Mouse (Mus musculus): Measurements from ENCODE around the gene Pak2.

Gene Pak2

DNA sequence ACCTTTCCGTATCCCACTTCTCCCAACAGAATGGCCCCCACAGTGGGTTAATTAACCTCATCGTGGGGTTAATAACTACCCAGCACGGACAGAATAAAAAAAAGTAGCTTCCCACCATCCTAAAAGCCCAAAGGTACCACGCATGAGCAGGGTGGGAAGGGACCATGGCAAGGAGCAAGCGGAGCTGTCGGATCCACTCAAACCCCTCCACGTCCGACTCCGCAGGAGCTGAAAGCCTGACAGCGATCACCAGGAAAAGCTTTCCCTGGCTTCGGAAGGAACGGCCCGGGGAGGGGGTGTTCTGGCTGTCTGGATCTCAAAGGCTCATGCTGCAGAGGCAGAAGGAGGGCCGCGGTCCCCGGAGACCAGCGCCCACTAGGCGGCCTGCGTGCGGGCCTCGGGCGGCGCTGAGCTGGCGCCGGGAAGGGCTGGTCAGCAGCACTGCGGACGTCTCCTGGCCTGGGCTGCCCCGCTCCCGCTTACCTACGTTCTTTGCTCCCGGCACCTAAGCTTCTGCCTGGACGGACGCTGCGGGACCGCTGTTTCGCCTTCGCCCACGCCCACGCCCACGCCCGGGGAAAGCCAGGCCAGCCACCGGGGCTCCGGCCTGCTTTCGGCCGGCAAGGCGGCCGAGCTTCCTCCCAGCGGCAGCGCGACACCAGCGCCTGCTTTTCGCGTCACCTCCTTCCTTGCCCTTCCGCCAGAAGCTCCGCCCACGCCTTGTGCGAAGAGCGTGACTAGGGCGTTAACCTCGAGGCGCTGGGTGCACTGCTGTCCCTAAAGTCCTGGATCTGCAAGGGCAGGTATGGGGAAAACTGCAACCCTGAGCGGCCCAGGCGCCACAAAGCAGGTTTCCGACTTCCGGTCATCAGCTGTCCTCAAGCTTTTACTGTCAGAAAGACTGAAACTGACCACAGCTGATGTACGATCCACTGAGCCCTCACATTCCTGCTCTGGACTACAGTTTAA, 76.3 kb downstream of the Pak2 start, which contains the start of gene Senp5:
Gene Senp5 (minus strand): TSS at position 779 of the 969 bp plus-strand sequence.
- peak; percentile 87 to 90 for DNase-seq (ENCODE audit: low spot score in 2 of 2)

DNA sequence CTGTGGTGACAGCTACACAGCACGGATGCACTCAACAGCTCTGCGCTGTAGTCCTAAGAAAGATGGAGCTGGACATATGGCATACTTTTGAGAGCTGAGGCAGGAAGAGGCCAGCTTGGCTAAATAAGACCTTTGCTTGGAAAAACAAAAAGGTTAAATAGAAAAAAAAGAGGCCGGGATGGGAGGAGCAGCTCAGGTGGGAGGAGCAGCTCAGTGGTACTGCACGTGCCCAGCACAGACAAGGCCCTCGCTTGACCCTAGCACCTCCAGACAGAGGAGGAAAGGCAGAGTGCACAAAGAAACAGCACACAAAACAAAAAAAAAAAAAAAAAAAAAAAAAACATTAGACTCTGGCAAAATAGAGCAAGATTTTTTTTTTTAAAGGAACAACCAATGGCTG, 82.8 kb downstream of the Pak2 start:
- no peak for DNase-seq (ENCODE audit: low spot score in 2 of 2)

DNA sequence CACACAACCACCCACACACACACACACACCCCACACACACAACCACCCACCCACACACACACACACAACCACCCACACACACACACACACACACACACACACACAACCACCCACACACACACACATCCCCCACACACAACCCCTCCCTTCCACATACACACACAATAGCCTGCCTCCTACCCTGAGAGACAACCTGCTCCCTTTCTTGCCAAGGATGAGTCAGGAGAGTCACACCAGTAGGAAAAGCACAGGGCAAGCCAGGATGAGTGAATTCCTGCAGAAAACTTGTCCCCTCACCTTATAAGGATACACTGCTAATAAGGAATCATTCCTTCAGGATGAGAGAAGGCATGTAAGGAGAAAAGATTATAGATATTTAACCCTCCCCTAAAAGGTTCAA, 85.2 kb downstream of the Pak2 start:
- no peak for DNase-seq (ENCODE audit: low spot score in 2 of 2)

DNA sequence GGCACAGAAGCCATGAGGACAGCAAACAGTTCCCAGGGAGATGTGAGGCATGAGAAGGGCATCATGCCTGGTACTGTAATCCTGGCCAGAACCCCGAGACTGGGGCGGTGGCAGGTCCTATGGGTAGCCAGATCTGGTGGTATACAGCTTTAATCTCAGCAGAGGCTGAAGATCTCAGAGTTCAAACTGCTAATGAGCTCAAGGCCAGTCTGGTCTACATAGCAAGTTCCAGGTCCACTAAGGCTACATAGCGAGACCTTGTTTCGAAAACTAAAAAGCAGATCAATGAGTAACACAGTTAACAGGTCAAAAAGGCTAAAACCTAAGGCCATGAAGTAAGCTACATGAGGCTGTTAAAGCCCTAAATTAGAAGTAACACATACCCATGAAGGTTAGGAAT, 85.9 kb downstream of the Pak2 start:
- no peak for DNase-seq (ENCODE audit: low spot score in 2 of 2)

DNA sequence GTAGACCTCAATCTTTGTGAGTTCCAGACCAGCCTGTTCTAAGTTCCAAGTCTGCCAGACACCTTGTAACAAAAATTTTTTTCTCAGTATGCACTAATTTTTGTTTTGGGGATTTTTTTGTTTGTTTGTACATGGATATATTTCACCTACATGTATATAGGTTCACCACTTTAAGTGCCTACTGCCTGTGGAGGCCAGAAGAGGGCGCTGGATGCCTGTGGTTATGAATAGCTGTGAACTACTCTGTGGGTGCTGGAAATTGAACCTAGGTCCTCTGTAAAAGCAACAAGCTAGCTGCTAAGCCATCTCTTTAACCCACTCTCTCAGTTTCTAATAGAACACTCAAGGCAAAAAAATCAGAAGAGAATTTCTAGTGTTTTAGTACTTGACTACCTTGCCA, 87.1 kb downstream of the Pak2 start:
- no peak for DNase-seq (ENCODE audit: low spot score in 2 of 2)

GRCm38 (mm10) chr16:31980946-31981345, 98.2 kb downstream of the Pak2 start:
- DNase-seq (ENCODE audit: low spot score in 2 of 2) = no peak

GRCm38 (mm10) chr16:31979501-31979900, 99.6 kb downstream of the Pak2 start:
- no peak for DNase-seq (ENCODE audit: low spot score in 2 of 2)

GRCm38 (mm10) chr16:31975258-31975657, 103.9 kb downstream of the Pak2 start:
- no peak for DNase-seq (ENCODE audit: low spot score in 2 of 2)

Measured in urinary bladder, postnatal 4 days (tissue).